Mouse (Mus musculus): ENCODE results near the gene Dcdc2c. TPM values are rescaled to one million over a fixed set of nuclear protein-coding genes. Genes with fewer than 3 reads are reported as not detected.

Gene Dcdc2c
- total RNA-seq, 2 experiments from 2014 or later: 0.16 TPM; not detected in 1

DNA sequence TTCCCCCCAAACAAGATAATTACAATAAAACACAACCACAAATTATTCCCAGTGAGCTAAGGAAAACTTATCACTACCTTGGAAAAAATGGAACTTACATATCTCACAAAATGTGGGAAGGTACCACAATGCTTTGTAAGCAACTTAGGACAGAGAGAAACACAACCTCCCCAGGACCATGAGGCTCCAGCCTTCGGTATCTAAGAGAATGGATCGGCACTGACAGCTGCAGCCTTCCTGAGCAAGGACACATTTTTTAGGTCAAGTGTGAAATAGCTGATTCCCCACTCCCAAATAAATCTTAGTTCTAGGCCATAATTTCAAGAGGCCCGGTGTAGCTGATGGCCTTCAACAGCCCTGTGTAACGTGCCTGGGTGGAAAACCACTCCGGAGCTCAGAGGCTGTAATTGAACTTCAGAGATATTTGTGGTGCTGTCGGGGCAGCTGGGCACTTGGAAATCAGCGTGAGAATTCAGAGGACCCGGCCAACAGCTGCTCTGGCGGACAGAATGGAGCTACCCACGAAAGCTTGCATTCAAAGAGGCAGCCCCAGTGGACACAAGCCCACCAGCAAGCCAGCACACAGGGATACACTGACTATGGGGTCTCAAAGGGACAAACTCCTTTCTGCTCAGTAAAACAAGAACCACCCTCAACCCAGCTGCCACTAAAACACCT is 69.6 kb downstream of the Dcdc2c start:
- intact Hi-C loops (cut with DNase I; ENCODE audit: low total_unique reads): no loop called here
- DNase-seq: peak; percentile 10

GRCm38 (mm10) chr12:28460951-28461431 is 91.2 kb downstream of the Dcdc2c start:
- intact Hi-C loops (cut with DNase I; ENCODE audit: low total_unique reads): no loop called here
- no peak for DNase-seq

DNA sequence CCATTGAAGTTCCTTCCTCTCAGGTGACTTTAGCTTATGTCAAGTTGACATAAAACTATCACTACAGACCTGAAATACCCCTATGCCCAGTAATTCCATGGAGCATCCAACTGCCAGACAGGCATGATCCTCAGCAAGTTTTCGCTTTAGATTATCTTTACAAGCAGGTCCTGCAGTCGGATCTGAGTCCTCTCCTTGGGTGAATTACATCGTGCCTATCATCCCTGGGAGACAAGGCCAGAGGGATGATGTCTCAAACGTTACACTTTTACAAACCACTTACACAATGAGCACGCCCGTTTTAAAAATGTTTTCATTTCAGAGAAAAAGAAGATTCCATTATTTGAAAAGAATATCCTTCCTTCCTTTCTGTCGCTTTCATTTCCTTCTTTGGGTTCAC is 91.7 kb downstream of the Dcdc2c start:
- no peak for DNase-seq
- intact Hi-C loops (cut with DNase I; ENCODE audit: low total_unique reads): no loop called here

DNA sequence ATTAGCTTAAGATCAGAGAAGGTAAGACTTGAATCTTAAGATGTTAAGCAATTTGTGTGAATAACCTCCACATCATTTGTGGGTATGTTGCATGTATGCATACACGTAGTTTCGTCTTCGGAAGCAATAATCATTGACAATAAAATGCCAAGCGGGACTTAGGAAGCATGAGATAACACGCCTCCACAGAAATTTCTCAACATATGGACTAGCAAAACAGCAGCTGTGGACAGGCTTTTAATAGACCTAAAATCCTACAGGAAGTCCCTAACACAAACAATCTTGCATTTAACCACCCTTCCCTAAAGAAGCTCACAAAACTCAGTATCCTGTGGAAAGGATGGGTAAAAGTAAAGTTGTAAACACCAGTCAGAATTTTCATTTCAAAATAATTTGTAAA is 93.4 kb downstream of the Dcdc2c start:
- intact Hi-C loops (cut with DNase I; ENCODE audit: low total_unique reads): no loop called here
- no peak for DNase-seq

DNA sequence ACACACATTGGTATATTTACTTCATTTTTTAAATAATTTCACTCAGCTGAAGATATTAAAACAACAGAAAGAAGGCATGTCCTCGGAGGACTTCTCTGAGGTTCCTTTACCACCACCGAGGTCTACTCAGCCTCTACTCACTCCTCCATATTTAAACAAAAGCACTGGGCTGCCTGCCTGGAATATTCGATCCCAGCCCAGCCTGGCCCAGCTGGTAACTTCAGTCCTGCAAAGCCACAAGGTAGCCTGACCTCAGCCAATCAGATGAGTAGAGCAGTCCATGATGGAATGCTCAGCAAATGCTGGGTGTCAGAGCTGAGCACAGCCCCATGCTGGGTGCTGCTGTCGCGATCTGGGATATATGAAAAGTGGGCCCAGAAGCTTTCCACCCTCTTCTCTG is 115.7 kb downstream of the Dcdc2c start:
- intact Hi-C loops (cut with DNase I; ENCODE audit: low total_unique reads): no loop called here
- DNase-seq: no peak

- DNase-seq: no peak
- intact Hi-C loops (cut with DNase I; ENCODE audit: low total_unique reads): loop anchor here (5.0 kb wide), 2 partner anchors 835 to 1900 kb away; no protein-coding TSS in a partner anchor
Measured at GRCm38 (mm10) chr12:28432729-28433067, 119.5 kb downstream of the Dcdc2c start.

GRCm38 (mm10) chr12:28431832-28432728 is 120.1 kb downstream of the Dcdc2c start:
- DNase-seq: peak; percentile 29
- intact Hi-C loops (cut with DNase I; ENCODE audit: low total_unique reads): loop anchor here (5.0 kb wide), 2 partner anchors 835 to 1900 kb away; no protein-coding TSS in a partner anchor

GRCm38 (mm10) chr12:28429856-28430255 is 122.3 kb downstream of the Dcdc2c start:
- intact Hi-C loops (cut with DNase I; ENCODE audit: low total_unique reads): loop anchor here (5.0 kb wide), 2 partner anchors 833 to 1898 kb away; no protein-coding TSS in a partner anchor
- DNase-seq: no peak

- no peak for DNase-seq
- intact Hi-C loops (cut with DNase I; ENCODE audit: low total_unique reads): no loop called here
Measured at GRCm38 (mm10) chr12:28416957-28417356, 135.2 kb downstream of the Dcdc2c start.

DNA sequence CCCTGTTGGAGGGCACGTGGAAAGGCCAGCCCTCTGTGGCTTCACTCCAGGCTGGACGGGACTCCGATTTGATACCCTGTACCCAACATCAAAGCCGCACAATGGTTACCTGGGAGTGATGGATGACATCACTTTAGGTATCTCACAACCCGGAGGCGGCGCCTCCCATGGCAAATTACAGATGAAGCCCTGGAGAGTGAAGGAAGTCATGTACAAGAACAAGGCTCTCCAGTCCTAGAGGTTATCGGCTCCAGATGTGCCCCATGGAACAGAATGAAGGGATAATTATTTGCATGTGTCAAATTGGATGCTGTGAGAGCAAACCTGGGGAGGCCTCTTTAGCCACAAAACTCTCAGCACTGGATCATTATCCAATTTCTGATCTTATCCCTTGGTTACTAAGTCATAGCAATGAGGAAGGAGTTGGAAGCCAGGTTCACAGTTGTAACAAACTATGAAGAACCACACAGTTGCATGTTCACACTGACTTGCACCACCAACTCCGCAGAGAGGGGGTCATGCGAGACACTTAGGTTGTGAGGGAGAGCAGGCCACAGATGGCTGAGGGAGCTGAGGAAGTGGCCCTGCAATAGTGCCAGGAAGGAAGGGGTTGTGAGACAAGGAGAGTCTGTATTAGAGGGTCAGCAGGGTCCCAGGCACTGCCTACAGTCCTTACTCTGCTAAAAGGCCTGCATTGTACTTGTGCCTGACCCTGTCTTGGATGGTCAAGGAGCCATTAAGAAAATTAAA is 144.4 kb downstream of the Dcdc2c start:
- intact Hi-C loops (cut with DNase I; ENCODE audit: low total_unique reads): no loop called here
- DNase-seq: no peak

- DNase-seq: no peak
- intact Hi-C loops (cut with DNase I; ENCODE audit: low total_unique reads): no loop called here
Measured at GRCm38 (mm10) chr12:28402256-28402655, 149.9 kb downstream of the Dcdc2c start.

- intact Hi-C loops (cut with DNase I; ENCODE audit: low total_unique reads): no loop called here
Measured at GRCm38 (mm10) chr12:28401372-28401771, 150.8 kb downstream of the Dcdc2c start.

DNA sequence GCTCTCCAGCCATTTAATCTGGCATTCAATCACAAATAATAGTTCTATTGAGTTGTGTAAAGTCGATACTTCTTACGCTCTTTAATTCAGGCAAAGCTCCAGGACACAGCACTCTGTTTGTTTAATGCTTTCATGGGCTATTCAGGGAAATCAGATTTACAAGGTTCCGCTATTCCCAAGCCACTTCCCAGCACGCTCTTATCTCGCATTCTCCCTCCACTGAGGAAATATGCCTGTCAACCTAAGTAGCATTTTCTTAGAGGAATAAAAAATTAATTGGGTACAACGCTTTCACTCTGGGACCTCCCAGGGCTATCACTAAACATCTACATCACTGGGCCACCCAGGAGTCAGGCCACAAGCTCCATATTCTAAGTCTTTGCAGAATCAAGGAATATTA is 160.1 kb downstream of the Dcdc2c start:
- intact Hi-C loops (cut with DNase I; ENCODE audit: low total_unique reads): loop anchor here (5.0 kb wide), 1 partner anchor 795 kb away; no protein-coding TSS in a partner anchor
- DNase-seq: no peak

More at GRCm38 (mm10) chr12:28401372-28401771, 150.8 kb downstream of the Dcdc2c start:
- no peak for DNase-seq

Other genes with a start within 250 kb of the Dcdc2c start
- gene Allc, start 30.1 kb upstream of the Dcdc2c start, total RNA-seq (2021): not detected
- gene Colec11, start 71.0 kb upstream of the Dcdc2c start, total RNA-seq (2021): 1 to 10 TPM; 1.4 TPM
- gene Rps7, start 83.6 kb upstream of the Dcdc2c start, total RNA-seq (2021): 100 to 1,000 TPM; 261 to 309 TPM
- gene Rnaseh1, start 97.2 kb upstream of the Dcdc2c start, total RNA-seq (2021): 1 to 10 TPM; 4.6 to 5.1 TPM
- gene Adi1, start 122.8 kb upstream of the Dcdc2c start, total RNA-seq (2021): 10 to 100 TPM; 25.1 TPM
- 10 to 100 TPM; 13.6 to 14.8 TPM for gene Trappc12, start 198.1 kb upstream of the Dcdc2c start, total RNA-seq (2021)
- gene Eipr1, start 199.4 kb upstream of the Dcdc2c start, total RNA-seq (2021): 1 to 10 TPM; 6.4 to 7.0 TPM

Measured in gastrocnemius, postnatal 14 days (tissue).